Mouse (Mus musculus): Measurements from ENCODE around the gene Etv1.

DNA sequence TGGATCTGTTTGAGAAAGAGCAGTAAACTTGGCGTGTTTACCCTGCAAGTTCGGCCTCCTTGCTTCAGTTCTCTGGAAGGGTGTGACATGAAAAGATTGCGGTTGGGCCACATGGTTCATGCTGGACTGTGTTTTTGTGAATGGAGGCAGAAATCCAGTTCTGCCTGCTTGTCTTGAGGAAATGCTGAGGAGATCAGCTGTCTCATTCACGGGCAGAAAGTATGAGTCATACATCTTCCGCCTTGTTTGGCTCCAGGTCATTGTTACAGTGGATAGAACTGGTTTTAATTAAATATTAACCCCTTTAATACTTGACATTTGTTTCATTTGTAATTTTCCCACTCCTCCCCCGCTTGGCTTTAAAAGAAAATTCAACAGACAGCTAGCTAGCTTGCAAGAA is 9.4 kb downstream of the Etv1 start:
- TF ChIP-seq CTCF (IDR thresholded peaks at IDR 0.05) (no peak), EP300 (IDR thresholded peaks at IDR 0.05) (peak; percentile 59)

Measured in lung, postnatal 0 days (tissue).